In the genomic region with DNA sequence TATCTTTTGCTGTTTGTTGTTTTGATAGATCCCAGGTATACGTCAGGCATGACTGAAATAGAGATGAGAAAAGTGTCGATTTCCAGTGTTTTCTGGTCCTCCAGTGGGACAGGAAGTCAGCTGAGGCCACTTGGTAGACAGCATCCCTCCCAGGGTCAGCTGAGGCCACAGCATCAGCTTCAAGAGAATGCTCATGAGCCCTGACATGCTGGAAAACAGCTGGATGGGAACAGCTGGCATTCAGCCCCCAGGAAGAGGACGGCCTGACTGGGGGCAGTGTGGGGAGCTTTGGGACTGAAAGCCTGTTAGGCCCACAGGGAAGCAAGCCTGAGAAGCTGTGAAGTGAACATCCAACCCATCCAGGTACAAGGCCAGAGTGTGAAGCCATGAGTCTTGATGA, we compare ENCODE assay signal across 25 mouse cellular contexts. TPM values are rescaled to one million over a fixed set of nuclear protein-coding genes. Genes with fewer than 3 reads are reported as not detected.
DNase-seq lines count a peak whose midpoint lies in the region; ATAC-seq lines count a peak whose summit lies in the region.
"Had no signal": no experiment of that assay in that cellular context is flagged by ENCODE, and none has a peak within 500 bp of the region (broad histone marks: within the 10 kb centered on the region; RNA-seq: fewer than 3 reads in every experiment).

No protein-coding gene starts in this region.

- H3K9ac ChIP-seq in kidney, embryonic 16.5 days (replicated peaks; ENCODE audit: low read length): no peak overlapping the region
- no peak overlapping the region for H3K9ac ChIP-seq in neural tube, embryonic 11.5 days (ENCODE audit: low read length)
- H3K9ac ChIP-seq: hindbrain, embryonic 15.5 days; limb, embryonic 12.5 days; liver, postnatal 0 days; midbrain, embryonic 15.5 days; stomach, embryonic 15.5 days had no signal

- H3K4me3 ChIP-seq in kidney, embryonic 16.5 days (ENCODE audit: low read length): no peak overlapping the region
- H3K4me3 ChIP-seq in neural tube, embryonic 11.5 days (ENCODE audit: low read depth, low read length): no peak overlapping the region
- H3K4me3 ChIP-seq: forebrain, embryonic 10.5 days; heart, adult 2 months; hindbrain, embryonic 15.5 days; limb, embryonic 12.5 days; midbrain, embryonic 15.5 days; stomach, embryonic 15.5 days had no signal

- DNase-seq in heart, adult 9 months (ENCODE audit: low spot score in 2 of 2): peak; percentile 42 to 53
- no peak for DNase-seq in heart, adult 8-10 months (ENCODE audit: low spot score)
- DNase-seq in kidney, postnatal 10 days: peak; percentile 72
- DNase-seq in neural tube, embryonic 11.5 days (ENCODE audit: low spot score): peak; percentile 6
- DNase-seq in neural tube, embryonic 10.5 days (ENCODE audit: extremely low spot score, low spot score): no peak
- no peak for DNase-seq in retina, postnatal 1 day
- DNase-seq: adrenal gland, adult 8-10 months; cerebellum, adult 18-20 months; cerebellum, postnatal 14 days; layer of hippocampus, postnatal 36 days; liver, postnatal 0 days; right cerebral cortex, adult 18-20 months; right cerebral cortex, postnatal 4 days; thymus, postnatal 25 days had no signal

- no peak overlapping the region for H3K4me2 ChIP-seq in kidney, embryonic 16.5 days (replicated peaks; ENCODE audit: low read depth, low read length)
- no peak overlapping the region for H3K4me2 ChIP-seq in neural tube, embryonic 11.5 days (ENCODE audit: low read depth)
- H3K4me2 ChIP-seq: hindbrain, embryonic 15.5 days; limb, embryonic 12.5 days; liver, embryonic 11.5 days; midbrain, embryonic 15.5 days; stomach, embryonic 15.5 days had no signal

- no peaks in the 10 kb centered on the region for H3K36me3 ChIP-seq in kidney, embryonic 16.5 days (ENCODE audit: insufficient read depth, low read length)
- no peaks in the 10 kb centered on the region for H3K36me3 ChIP-seq in neural tube, embryonic 11.5 days (ENCODE audit: control insufficient read depth, insufficient read depth, low read length)
- H3K36me3 ChIP-seq: forebrain, embryonic 10.5 days; hindbrain, embryonic 15.5 days; limb, embryonic 12.5 days; midbrain, embryonic 15.5 days; stomach, embryonic 15.5 days had no signal

- ATAC-seq in kidney, embryonic 16.5 days (ENCODE audit: low FRiP score, low TSS enrichment): no peak
- no peak for ATAC-seq in neural tube, embryonic 11.5 days (ENCODE audit: insufficient read depth, low FRiP score, low TSS enrichment)
- ATAC-seq: activated CD4-positive, CD25-positive, alpha-beta regulatory T cell, adult 4 months; forebrain, embryonic 16.5 days; liver, postnatal 0 days; midbrain, embryonic 15.5 days had no signal

- WGBS in kidney, embryonic 16.5 days: 38% methylated on average over 3 of the region's 3 CpGs
- WGBS in neural tube, embryonic 11.5 days: 72% methylated on average over 3 of the region's 3 CpGs

- H3K4me1 ChIP-seq in kidney, embryonic 16.5 days (ENCODE audit: insufficient read depth, low read length): peaks cover 23% of the 10 kb centered on the region; the same call in 1 of the 2 replicates
- peaks cover 3% of the 10 kb centered on the region for H3K4me1 ChIP-seq in neural tube, embryonic 11.5 days (ENCODE audit: control insufficient read depth, insufficient read depth, low read length)
- H3K4me1 ChIP-seq: midbrain, embryonic 15.5 days had no signal

- no peaks in the 10 kb centered on the region for H3K27me3 ChIP-seq in kidney, embryonic 16.5 days (ENCODE audit: insufficient read depth, low read length)
- no peaks in the 10 kb centered on the region for H3K27me3 ChIP-seq in neural tube, embryonic 11.5 days (ENCODE audit: control insufficient read depth, insufficient read depth, low read length)
- H3K27me3 ChIP-seq: hindbrain, embryonic 15.5 days; limb, embryonic 12.5 days; midbrain, embryonic 15.5 days; stomach, embryonic 15.5 days had no signal

- no peak overlapping the region for H3K27ac ChIP-seq in kidney, embryonic 16.5 days (ENCODE audit: low read length)
- H3K27ac ChIP-seq in neural tube, embryonic 11.5 days (ENCODE audit: low read depth, low read length): no peak overlapping the region
- H3K27ac ChIP-seq: forebrain, embryonic 10.5 days; heart, adult 2 months; hindbrain, embryonic 15.5 days; limb, embryonic 12.5 days; macrophage; midbrain, embryonic 15.5 days; stomach, embryonic 15.5 days had no signal

- H3K9me3 ChIP-seq in kidney, embryonic 16.5 days (ENCODE audit: low read length): no peaks in the 10 kb centered on the region
- no peaks in the 10 kb centered on the region for H3K9me3 ChIP-seq in neural tube, embryonic 11.5 days (ENCODE audit: control insufficient read depth, low read length)
- H3K9me3 ChIP-seq: forebrain, embryonic 10.5 days; hindbrain, embryonic 15.5 days; limb, embryonic 12.5 days; midbrain, embryonic 15.5 days; stomach, embryonic 15.5 days had no signal

RNA-seq across cellular contexts. Expression of a gene that starts 38.6 kb away (rescaled TPM):
- 10 to 100 TPM; 10.1 to 14.1 (median 12.5) TPM for total RNA-seq in heart, adult 8-10 months (2022)
- polyA plus RNA-seq in kidney, embryonic 16.5 days (2015; fragmentation: Nextera tagmentation; extraction: Ambion mirVana): 27.8 and 27.9 TPM in 2 replicates
- 15.2 and 17.6 TPM in 2 replicates for polyA plus RNA-seq in neural tube, embryonic 11.5 days (2014; fragmentation: Nextera tagmentation; extraction: Ambion mirVana)

Comparison
In these comparisons a context has a peak if more than half of its experiments do, and no peak if none do; other contexts are left out.
1. DNase-seq: peak in heart, adult 9 months (2 of 2), kidney, postnatal 10 days (single experiment) and neural tube, embryonic 11.5 days (single experiment); none in heart, adult 8-10 months (single experiment), neural tube, embryonic 10.5 days (single experiment) and retina, postnatal 1 day (single experiment).